Mouse (Mus musculus): Measurements from ENCODE around the gene Cacna2d3. TPM values are rescaled to one million over a fixed set of nuclear protein-coding genes. Genes with fewer than 3 reads are reported as not detected.

The Cacna2d3 gene
- total RNA-seq, 2 experiments from 2014 or later, result 0.51 to 0.94 TPM

GRCm38 (mm10) chr14:28966881-28967280 is 754.8 kb downstream of the Cacna2d3 start:
- intact Hi-C loops (cut with DNase I), result no loop called here
- DNase-seq, result no peak

GRCm38 (mm10) chr14:28961379-28961778 is 760.3 kb downstream of the Cacna2d3 start:
- no peak for DNase-seq
- intact Hi-C loops (cut with DNase I), result no loop called here

GRCm38 (mm10) chr14:28959042-28959441 is 762.6 kb downstream of the Cacna2d3 start:
- intact Hi-C loops (cut with DNase I), result no loop called here
- no peak for DNase-seq

DNA sequence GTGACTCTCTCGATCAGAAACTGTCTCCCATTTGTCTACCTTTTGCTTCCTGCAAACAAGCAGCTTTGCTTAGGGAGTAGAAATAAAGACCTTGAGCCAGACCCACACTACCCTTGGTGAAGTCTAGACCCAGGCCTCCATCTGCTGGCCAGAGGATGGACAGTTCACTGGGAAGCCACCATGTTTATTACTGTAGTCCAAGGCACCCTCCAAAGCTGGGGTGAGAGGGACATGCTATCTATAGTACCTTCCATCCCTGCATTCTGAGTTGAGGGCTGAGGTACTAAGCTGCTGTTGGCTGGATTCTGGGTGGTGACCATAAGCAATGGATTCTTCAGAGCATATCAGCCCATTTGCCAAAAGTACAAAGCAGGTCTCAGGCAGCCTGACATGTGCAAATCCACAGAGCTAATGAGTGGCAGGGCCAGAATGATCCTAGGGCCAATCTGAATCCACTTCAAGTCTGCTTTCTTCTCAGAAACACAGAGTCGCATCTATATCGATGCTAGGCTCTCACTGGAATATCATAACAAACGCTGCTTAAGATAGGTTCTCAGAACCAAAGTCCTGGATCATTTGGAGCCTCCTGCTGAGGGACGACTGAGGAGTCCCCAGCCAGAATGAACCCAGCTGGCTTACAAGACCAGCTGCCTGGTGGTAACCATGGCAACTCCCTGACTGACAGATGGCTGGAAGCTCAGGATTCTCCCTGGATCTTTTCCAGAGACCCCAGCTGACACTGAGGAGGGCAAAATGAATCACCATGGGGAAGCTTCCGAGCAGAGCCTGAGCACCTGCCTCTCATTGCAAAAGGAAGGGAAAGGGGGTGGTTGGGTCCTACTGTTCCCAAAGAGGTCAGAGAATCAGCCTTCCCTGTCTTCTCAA is 763.3 kb downstream of the Cacna2d3 start:
- no peak for DNase-seq
- intact Hi-C loops (cut with DNase I), result no loop called here

- DNase-seq, result no peak
- intact Hi-C loops (cut with DNase I), result no loop called here
These were observed 766.5 kb downstream of the Cacna2d3 start for GRCm38 (mm10) chr14:28955181-28955580.

- intact Hi-C loops (cut with DNase I), result loop anchor here (5.0 kb wide), 1 partner anchor 133 kb away; no protein-coding TSS in a partner anchor
These were observed 767.1 kb downstream of the Cacna2d3 start for GRCm38 (mm10) chr14:28954588-28954987.

GRCm38 (mm10) chr14:28954086-28954485 is 767.6 kb downstream of the Cacna2d3 start:
- DNase-seq, result no peak
- intact Hi-C loops (cut with DNase I), result loop anchor here (5.0 kb wide), 1 partner anchor 133 kb away; no protein-coding TSS in a partner anchor

More at GRCm38 (mm10) chr14:28954588-28954987, 767.1 kb downstream of the Cacna2d3 start:
- DNase-seq, result no peak

DNA sequence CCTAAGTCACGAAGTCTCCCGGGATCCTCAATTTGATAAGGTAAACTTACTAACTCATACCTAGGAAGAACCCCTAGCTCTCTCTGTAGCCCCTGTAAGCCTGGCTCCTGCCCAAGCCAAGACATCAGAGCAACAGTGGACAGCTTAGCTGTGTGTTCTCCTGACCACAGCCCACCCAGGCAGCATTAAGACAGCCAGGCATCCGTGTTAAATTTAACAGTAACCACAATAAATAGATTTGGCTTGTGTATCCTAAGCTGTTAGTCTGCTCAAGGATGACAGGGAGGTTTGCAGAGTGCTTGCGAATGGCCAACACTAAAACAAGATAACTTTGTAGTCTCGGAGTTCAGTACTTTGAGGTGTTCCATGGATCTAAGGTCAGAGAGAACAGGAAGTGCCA is 768.3 kb downstream of the Cacna2d3 start:
- intact Hi-C loops (cut with DNase I), result loop anchor here (5.0 kb wide), 1 partner anchor 134 kb away; no protein-coding TSS in a partner anchor
- no peak for DNase-seq

- intact Hi-C loops (cut with DNase I), result loop anchor here (5.0 kb wide), 1 partner anchor 137 kb away; no protein-coding TSS in a partner anchor
- DNase-seq, result no peak
These were observed 771.2 kb downstream of the Cacna2d3 start for GRCm38 (mm10) chr14:28950499-28950898.

DNA sequence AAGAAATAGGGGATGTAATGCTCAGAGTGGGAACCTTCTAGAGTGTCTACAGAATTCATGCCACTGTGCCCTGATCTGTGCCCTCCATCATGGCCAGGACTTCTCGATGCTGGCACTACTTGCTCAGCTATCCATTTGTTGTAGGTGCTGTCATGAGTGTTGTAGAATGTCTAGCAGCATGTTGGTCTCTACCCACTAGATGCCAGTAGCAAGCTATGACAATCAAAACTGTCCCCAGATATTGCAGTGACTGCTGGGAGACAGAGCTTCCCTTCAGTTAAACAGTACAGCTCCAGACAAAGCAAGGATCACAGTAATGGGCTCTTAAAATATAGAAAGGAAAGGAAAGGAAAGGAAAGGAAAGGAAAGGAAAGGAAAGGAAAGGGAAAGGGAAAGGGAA is 771.9 kb downstream of the Cacna2d3 start:
- intact Hi-C loops (cut with DNase I), result loop anchor here (2.0 to 10.0 kb wide), 3 partner anchors 65 to 138 kb away; no protein-coding TSS in a partner anchor
- no peak for DNase-seq

DNA sequence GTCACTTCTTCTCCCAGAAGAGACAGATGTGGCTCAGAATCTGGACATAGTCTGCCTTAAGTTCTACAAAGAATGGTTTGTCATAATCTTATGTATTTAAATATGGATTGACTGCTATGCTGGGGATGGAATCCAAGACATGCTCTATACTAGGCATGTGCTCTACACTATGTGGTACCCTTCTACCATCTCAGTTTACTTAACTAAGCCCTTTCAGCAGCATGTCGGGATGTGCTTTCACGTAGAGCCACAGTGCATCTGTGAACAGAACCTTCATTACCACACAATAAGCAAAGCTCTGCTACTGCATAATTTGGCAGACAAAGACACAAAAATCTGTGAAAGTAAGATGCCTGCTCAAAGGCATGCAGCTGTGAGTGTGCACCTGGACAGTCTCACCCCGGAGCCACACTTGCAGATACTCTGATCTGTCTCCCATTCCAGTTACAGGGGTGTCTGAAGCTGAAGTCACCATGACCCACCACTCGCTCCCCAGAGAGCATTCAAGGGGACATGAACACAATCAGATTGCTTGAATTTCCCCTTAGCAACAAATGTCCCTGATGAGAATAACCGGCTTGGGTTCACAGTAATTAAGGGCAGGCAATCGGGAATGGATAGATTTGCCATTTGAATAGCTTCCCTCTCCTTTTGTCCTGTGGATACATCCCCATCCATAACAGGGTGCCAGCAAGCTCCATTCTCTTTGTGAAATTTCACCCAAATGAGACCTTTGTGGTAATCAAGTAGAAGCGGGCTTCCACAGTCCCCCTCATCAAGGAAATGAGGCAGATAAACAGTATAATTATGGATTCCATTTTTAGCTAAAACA is 773.4 kb downstream of the Cacna2d3 start:
- no peak for DNase-seq
- intact Hi-C loops (cut with DNase I), result loop anchor here (2.0 to 10.0 kb wide), 2 partner anchors 63 to 127 kb away; no protein-coding TSS in a partner anchor

- intact Hi-C loops (cut with DNase I), result no loop called here
- no peak for DNase-seq
These were observed 788.8 kb downstream of the Cacna2d3 start for GRCm38 (mm10) chr14:28932746-28933293.

DNA sequence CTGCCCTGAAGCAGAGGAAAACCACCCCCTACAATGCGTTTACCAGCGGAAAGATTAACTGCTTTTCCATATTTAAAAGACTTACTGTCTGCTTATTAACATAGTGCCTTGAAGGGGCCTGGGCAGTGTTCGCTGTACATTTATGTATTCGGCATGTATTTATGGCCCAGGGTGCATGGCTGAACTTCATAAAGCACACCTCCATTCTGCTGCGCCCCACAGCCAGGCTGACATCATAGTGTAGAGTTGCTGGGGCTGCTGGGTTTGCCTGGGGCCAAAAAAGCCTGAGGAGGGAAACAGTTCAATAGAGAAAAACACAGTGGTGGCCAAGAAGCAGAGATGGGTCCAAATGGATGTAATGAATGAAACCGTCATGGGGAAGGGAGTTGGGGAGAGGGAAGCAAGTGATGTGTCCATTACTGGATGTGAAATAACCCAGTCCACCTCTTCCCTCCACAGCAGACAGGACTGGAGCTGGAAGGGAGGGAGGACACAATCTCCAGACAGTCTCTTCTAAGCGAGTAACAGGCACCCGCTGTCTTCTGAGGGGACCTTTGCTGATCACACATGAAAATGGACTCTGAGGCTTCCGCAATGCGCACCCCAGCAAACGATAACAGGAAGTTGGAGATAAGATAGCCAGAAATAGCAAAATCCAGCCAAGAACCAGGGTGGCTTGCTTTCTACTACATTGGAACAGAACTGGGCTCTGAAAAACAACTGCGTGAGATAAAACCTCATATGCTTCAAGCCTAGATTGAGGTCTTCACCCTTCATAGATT is 798.3 kb downstream of the Cacna2d3 start:
- DNase-seq, result no peak
- intact Hi-C loops (cut with DNase I), result no loop called here

DNA sequence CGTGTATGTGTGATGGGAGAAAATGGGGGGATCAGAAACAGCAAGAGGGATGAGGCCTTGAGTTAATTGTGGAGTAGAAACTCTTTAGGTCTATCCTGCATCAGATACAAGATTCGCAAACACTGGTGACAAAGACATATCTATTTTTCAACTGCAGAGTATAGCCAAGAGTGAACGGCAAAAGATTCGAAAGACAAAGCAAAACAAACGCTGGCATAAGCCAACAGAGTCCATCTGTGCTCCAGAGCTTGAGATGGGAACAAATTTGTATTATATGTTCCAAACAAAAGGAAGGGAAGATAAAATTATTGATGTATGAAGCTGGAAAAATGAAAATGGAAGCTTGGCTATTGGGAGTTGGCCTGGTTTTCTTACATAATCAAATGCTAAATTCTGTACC is 802.8 kb downstream of the Cacna2d3 start:
- DNase-seq, result no peak
- intact Hi-C loops (cut with DNase I), result no loop called here

DNA sequence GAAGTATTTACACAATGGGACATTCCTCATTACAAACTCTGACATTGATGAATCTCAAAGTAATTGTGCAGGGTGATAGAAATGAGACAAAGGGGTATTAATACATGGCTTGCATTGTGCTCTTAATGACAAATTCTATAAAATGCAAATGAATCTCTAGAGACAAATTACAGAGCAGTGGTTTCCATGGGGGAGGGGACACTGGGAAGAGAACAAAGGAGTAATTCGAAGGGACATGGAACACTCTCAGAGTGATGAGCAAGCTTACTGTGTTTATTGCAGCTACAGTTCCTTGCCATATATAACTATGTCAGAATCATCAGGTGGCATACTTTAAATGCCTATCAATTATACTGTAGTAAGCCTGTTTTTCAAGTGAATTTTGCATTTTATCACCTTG is 806.7 kb downstream of the Cacna2d3 start:
- intact Hi-C loops (cut with DNase I), result no loop called here
- no peak for DNase-seq

GRCm38 (mm10) chr14:28907659-28908058 is 814.0 kb downstream of the Cacna2d3 start:
- DNase-seq, result no peak
- intact Hi-C loops (cut with DNase I), result no loop called here

GRCm38 (mm10) chr14:28892530-28892929 is 829.1 kb downstream of the Cacna2d3 start:
- DNase-seq, result no peak
- intact Hi-C loops (cut with DNase I), result no loop called here

- intact Hi-C loops (cut with DNase I), result loop anchor here (10.0 kb wide), 1 partner anchor 57 kb away; no protein-coding TSS in a partner anchor
- no peak for DNase-seq
These were observed 834.3 kb downstream of the Cacna2d3 start for GRCm38 (mm10) chr14:28887373-28887772.

DNA sequence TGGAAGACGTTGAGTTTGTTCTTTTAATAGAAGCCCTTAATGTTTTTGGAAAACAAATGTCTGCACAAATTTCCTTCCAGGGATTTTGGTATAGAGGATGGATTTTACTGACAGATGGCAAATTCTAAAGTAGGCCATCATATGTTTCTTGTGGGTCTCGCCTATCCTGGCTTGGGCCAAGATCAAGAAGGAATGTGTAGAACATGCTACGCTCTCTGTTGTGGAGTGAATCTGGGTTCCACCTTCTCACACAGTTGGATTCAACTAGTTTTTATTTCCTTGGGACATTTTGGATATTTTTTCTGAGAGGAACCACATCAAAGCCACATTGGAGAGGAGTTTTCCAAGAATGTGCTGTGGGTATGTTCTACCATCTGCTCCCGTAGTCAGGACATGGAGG is 835.0 kb downstream of the Cacna2d3 start:
- intact Hi-C loops (cut with DNase I), result loop anchor here (10.0 kb wide), 1 partner anchor 58 kb away; no protein-coding TSS in a partner anchor
- no peak for DNase-seq

DNA sequence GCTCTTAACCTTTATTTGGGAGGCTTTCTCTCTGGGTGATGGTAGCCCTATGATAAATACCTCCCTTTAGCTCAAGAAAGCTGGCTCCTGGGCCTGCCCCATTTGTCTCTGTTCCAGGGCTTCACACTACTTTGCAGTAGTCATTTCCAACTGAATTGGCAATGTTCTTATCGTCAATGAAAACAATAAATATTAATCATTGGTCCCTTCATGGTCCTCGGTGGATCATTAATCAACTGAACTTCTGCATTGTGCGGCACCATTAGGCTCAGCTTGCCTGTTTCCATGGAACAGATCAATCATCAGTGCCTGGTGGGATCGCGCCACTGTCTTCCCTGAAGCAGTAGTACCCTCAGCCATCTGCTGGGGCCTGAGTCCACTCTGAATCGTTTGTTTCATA is 850.7 kb downstream of the Cacna2d3 start:
- DNase-seq, result no peak
- intact Hi-C loops (cut with DNase I), result no loop called here
